Mouse (Mus musculus): ENCODE results near the gene D230025D16Rik.
"Not testable (repeated sequence)": the region's sequence is repeated elsewhere in the genome, so short reads cannot be mapped to it uniquely, and the experiment has no call there.

D230025D16Rik gene

DNA sequence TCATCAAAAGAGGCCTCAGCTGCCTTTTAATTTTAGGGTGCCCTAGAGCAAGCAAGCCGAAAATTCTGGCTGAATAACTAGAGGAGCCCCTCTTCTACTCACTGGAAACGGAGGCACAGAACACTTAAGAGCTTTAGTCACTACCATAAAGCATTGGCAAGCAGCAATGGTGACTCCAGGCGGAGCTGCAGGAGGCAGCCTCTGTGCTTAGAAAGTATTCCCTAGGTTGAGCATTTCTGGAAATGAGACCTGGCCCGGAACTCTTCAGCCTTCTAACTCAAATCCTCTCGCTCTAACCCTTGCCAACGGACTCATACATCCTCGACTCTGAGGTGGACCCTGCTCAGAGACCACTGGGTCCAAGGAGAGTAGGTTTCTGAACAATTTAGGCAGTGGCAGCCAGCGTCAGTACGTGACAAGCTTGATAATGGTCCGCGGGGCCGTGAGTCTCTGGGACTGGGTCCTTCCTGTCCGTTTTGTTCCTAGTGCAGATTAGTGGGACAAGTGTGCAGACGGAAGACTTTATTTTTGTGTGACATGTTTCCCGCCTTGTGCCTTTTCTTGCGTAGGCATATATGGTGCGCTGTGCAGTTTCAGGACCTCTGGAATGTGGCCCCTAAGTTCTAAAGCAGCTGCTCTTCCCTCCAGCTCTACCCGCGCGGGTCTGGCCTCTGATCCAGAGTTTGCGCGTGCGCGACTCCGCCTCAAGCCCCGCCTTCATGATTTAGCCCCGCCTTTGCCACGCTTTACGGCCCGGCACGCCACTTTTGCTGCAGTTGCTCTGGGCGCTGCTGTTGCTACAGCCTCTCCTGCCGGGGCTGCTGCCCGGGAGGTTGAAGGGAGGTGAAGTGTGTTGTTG lies at the start of gene D230025D16Rik:
Gene D230025D16Rik, plus strand, starts transcription at position 733 of the 859 bp plus-strand sequence.
- peak; percentile 98 for DNase-seq (ENCODE audit: low read depth, low spot score)

- not testable (repeated sequence) for DNase-seq (ENCODE audit: low read depth, low spot score)
Observed at GRCm38 (mm10) chr8:105175287-105175686, 49.7 kb upstream of the D230025D16Rik start.

DNA sequence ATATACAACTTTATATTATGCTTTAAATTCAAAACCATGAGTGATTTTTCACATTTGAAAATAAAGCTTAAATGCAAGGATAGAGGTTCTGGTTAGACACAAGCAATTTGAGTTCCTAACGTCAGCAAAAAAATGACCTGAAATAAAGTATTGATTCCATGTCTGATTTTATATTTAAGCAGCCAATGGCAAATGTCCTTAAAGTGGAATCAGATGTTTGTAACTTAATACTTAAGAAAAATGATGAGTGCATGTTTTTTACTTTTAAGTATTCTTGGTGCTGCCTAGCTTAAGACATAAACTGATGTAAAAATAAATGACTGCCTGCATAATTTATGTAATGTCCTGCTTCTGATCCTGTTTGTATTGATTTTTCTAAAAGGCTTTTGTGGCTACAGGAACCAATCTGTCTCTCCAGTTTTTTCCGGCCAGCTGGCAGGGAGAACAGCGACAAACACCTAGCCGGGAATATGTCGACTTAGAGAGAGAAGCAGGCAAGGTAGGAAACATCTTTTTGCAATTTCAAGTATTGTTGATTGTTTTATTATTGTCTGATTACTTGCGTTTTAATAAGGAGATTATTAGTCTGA lies 46.6 kb upstream of the D230025D16Rik start:
- DNase-seq (ENCODE audit: low read depth, low spot score) = no peak

GRCm38 (mm10) chr8:105182201-105182600 lies 42.7 kb upstream of the D230025D16Rik start:
- no peak for DNase-seq (ENCODE audit: low read depth, low spot score)

DNA sequence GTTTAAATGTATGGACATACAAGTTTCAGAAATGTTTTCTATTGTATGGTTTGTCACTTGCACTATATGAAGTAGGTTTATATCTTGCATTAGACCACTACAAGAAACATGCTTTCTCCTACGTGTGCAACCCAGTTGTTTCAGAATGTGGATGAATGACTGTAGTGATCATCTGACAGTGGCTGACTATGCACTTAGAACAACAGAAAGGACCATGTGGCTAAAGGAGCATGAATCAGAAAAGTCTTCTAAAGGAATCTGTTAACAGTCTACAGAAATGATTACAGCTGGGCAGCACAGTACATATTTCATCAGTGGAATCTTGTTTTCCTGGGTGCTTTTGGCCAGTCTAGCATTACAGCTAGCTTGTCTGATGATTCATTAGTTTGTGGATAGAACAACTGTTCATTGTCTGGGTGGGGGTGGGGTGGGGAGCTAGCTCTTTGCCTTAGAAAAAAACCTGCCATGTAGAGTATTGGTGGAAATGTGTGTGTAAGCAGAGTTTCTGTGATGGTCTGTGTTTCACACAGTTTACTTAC lies 38.4 kb upstream of the D230025D16Rik start:
- no peak for DNase-seq (ENCODE audit: low read depth, low spot score)

DNA sequence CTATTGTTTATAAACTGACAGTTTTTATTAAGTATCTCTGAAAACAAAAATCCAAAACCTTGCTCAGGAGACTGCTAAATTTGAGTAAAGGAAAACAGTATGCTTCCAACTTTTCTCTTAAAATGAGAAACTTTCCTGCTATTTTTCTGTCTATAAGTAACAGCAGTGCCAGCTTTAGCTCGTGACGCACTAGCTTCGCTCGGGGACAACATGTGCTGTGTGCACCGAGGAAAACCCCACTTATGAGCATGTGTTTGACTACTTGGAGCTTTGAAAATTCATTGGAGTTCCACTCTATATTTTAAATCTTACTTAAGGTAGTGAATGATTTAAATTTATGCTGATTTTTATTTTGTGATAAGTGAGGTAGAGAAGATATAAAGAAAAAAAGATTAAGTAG lies 32.8 kb upstream of the D230025D16Rik start:
- DNase-seq (ENCODE audit: low read depth, low spot score) = no peak

- DNase-seq (ENCODE audit: low read depth, low spot score) = no peak
Observed at GRCm38 (mm10) chr8:105205748-105206147, 19.2 kb upstream of the D230025D16Rik start.

GRCm38 (mm10) chr8:105206766-105207275 lies 18.1 kb upstream of the D230025D16Rik start:
- DNase-seq (ENCODE audit: low read depth, low spot score) = no peak

- DNase-seq (ENCODE audit: low read depth, low spot score) = no peak
Observed at GRCm38 (mm10) chr8:105207675-105208273, 17.2 kb upstream of the D230025D16Rik start.

- no peak for DNase-seq (ENCODE audit: low read depth, low spot score)
Observed at GRCm38 (mm10) chr8:105209153-105210110, 15.5 kb upstream of the D230025D16Rik start.

- DNase-seq (ENCODE audit: low read depth, low spot score) = peak; percentile 32
Observed at GRCm38 (mm10) chr8:105214104-105214503, 10.8 kb upstream of the D230025D16Rik start.

DNA sequence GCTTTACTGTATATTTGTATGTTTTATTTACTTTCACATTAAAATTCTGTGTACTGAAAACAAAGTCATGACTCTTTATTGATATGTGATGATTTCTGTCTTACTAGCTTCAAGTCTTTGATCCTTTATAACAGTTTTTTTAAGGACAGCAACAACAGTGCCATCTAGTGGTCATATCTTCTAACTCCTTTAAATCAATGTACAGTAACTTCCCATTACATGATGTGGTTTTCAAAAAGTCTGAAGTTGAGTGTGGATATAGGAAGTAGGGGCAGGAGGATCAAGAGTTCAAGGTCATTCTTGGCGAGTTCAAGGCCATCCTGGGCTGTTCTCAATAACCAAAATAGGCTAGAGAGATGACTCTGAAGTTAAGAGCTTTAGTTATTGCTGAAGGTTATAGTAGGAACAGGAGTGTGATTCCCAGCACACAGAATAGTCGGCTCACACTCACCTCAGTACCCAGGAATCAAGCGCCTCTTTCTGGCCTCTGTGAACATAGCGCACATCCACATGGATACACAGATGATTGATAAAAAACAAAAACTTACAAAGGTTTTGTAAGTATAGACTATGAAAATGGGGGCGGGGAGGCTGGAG lies 6.9 kb upstream of the D230025D16Rik start:
- DNase-seq (ENCODE audit: low read depth, low spot score) = peak; percentile 75

DNA sequence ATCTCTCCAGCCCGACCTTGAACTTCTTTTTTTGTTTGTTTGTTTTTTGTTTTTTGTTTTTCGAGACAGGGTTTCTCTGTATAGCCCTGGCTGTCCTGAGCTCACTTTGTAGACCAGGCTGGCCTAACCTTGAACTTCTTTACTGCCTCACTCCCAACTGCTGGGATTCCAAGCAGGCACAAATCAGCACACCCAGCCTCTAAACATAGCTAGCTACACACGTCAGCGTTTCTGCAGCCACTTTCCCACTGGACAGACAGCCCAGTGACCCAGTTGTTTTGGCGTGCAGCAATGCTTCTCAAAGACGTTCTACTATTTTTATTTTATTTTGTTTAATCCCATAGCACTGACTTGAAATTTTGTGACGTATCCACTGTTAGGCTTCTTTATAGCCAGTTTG lies 1.1 kb upstream of the D230025D16Rik start:
- no peak for DNase-seq (ENCODE audit: low read depth, low spot score)

DNA sequence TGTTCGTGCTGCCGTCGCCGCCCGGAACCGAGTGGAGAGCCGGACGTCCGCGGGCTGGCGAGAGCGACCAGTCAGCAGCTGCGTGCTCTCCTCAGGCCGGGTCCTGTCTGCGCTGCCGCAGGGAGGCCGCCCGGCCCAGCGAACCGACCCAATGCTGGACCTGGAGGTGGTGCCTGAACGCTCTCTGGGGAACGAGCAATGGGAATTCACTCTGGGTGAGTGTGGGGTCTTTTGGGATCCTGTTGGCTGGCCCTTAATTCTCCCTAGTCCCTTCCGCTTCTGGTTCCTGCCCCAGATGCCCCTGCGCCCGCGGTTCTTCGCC lies 288 bp downstream of the D230025D16Rik start:
- no peak for DNase-seq (ENCODE audit: low read depth, low spot score)

DNA sequence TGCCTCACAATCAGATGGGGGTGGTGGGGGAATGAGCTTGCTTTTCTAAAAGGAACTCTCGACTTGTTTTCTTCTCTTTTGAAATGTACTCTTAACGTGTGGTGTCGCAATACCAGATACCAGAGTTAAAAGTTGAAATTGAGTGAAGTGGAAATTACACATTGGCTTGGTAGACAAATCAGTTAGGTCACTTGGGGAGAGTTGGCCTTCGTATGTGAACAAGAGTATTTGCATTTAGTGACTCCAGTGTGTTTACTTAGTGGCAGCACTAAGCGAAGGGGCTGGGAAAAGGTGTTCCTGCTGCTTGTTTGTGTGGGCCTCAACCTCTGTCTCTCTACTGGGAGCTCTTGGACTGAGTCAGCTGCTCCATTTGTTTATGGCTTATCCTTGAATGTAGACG lies 972 bp downstream of the D230025D16Rik start:
- no peak for DNase-seq (ENCODE audit: low read depth, low spot score)

DNA sequence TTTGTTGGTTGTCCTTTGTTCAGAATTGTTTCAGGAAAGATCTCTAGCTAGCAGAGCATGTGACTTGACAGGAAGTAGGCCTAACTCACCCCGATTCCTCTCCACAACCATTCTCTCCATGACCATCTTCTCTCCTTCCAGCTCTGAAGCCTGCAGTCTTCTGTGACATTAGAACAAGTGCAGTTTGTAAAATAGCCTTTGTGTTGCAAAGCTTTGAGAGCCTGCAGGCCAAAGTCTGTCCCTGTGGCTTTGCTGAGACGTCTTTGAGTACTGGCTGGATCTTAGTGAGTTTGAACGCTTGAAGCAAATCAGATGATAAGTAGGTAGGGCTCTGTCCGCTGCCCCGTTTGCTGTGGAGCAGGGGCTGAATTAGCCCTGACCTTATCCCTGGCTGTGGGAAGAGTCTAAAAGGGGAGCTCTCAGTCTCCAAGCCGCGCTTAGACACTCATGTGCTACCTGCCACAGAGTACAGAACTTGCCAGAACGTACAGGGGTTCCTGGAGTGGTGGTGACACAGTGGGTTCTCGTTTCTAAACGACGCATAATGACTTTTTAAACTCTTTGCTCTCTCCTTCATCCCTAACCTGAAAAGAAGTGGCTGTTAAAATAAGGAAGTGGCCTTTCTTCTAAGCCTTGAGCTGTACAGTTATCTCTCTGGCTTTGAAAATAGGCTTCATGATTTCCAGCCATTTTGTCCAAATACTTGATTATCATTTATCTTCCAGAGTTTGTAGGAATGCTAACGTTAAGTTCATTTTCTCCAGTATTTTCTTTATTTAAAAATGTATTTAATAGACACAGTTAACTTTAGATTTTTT lies 6.8 kb downstream of the D230025D16Rik start:
- peak; percentile 56 for DNase-seq (ENCODE audit: low read depth, low spot score)

- DNase-seq (ENCODE audit: low read depth, low spot score) = peak; percentile 54
Observed at GRCm38 (mm10) chr8:105232321-105232693, 7.4 kb downstream of the D230025D16Rik start.

GRCm38 (mm10) chr8:105233126-105233935 lies 8.4 kb downstream of the D230025D16Rik start:
- DNase-seq (ENCODE audit: low read depth, low spot score) = peak; percentile 85

GRCm38 (mm10) chr8:105235206-105235605 lies 10.3 kb downstream of the D230025D16Rik start:
- no peak for DNase-seq (ENCODE audit: low read depth, low spot score)
